Mouse (Mus musculus): ENCODE measurements at regions not wholly inside any gene's neighbourhood (a gene's known extent, or its start where the extent isn't known, plus 50 kb on each side); places are given as distances from the start of the nearest gene placed in this dataset.
A peak's percentile ranks its signal among the peaks of the same experiment; 100 is the strongest.

- Histone ChIP-seq H3K36me3 (no peaks in the 10 kb centered on the region), H3K9ac (no peak overlapping the region), H3K4me1 (peaks cover 11% of the 10 kb centered on the region; the same call in 1 of the 2 replicates), H3K4me3 (no peak overlapping the region), H3K27me3 (no peaks in the 10 kb centered on the region), H3K9me3 (no peaks in the 10 kb centered on the region), H3K27ac (no peak overlapping the region), H3K4me2 (replicated peaks) (no peak overlapping the region)
- no peak for ATAC-seq (ENCODE audit: insufficient number of reproducible peaks, insufficient read depth, low FRiP score, low TSS enrichment)
- WGBS: 61% methylated on average over 3 of the region's 3 CpGs
Observed at GRCm38 (mm10) chr10:83970501-83970900, 247.8 kb downstream of the 1500009L16Rik start.

- H3K4me1 ChIP-seq: peaks cover 11% of the 10 kb centered on the region; the same call in 1 of the 2 replicates
- H3K9me3 ChIP-seq: no peaks in the 10 kb centered on the region
- no peak overlapping the region for H3K9ac ChIP-seq
- H3K27ac ChIP-seq: no peak overlapping the region
- no peaks in the 10 kb centered on the region for H3K27me3 ChIP-seq
- no peak for ATAC-seq (ENCODE audit: insufficient number of reproducible peaks, insufficient read depth, low FRiP score, low TSS enrichment)
- H3K4me2 ChIP-seq (replicated peaks): no peak overlapping the region
- no peak overlapping the region for H3K4me3 ChIP-seq
- 63% methylated on average over 6 of the region's 6 CpGs for WGBS
- H3K36me3 ChIP-seq: no peaks in the 10 kb centered on the region
Observed at GRCm38 (mm10) chr10:83974548-83974947, 251.9 kb downstream of the 1500009L16Rik start.

GRCm38 (mm10) chr10:83976548-83976947 lies 253.9 kb downstream of the 1500009L16Rik start:
- peak; percentile 41; the same call in 1 of the 2 replicates for ATAC-seq (ENCODE audit: insufficient number of reproducible peaks, insufficient read depth, low FRiP score, low TSS enrichment)
- peaks cover 4% of the 10 kb centered on the region; the same call in 1 of the 2 replicates for H3K4me1 ChIP-seq
- no peak overlapping the region for H3K27ac ChIP-seq
- WGBS: 52% methylated on average over 3 of the region's 3 CpGs
- H3K9me3 ChIP-seq: no peaks in the 10 kb centered on the region
- H3K4me3 ChIP-seq: no peak overlapping the region
- no peaks in the 10 kb centered on the region for H3K27me3 ChIP-seq
- H3K4me2 ChIP-seq (replicated peaks): no peak overlapping the region
- no peaks in the 10 kb centered on the region for H3K36me3 ChIP-seq
- no peak overlapping the region for H3K9ac ChIP-seq

GRCm38 (mm10) chr10:83979930-83980329 lies 257.3 kb downstream of the 1500009L16Rik start:
- H3K27me3 ChIP-seq: no peaks in the 10 kb centered on the region
- no peak overlapping the region for H3K4me3 ChIP-seq
- H3K4me2 ChIP-seq (replicated peaks): no peak overlapping the region
- 54% methylated on average over 2 of the region's 2 CpGs for WGBS
- H3K9me3 ChIP-seq: no peaks in the 10 kb centered on the region
- no peaks in the 10 kb centered on the region for H3K4me1 ChIP-seq
- ATAC-seq (ENCODE audit: insufficient number of reproducible peaks, insufficient read depth, low FRiP score, low TSS enrichment): no peak
- no peak overlapping the region for H3K9ac ChIP-seq
- H3K36me3 ChIP-seq: no peaks in the 10 kb centered on the region
- H3K27ac ChIP-seq: no peak overlapping the region

GRCm38 (mm10) chr10:83984697-83985415 lies 262.2 kb downstream of the 1500009L16Rik start:
- ATAC-seq (ENCODE audit: insufficient number of reproducible peaks, insufficient read depth, low FRiP score, low TSS enrichment): no peak
- H3K4me3 ChIP-seq: no peak overlapping the region
- H3K4me2 ChIP-seq (replicated peaks): no peak overlapping the region
- H3K9me3 ChIP-seq: no peaks in the 10 kb centered on the region
- no peaks in the 10 kb centered on the region for H3K36me3 ChIP-seq
- no peaks in the 10 kb centered on the region for H3K27me3 ChIP-seq
- no peak overlapping the region for H3K9ac ChIP-seq
- no peaks in the 10 kb centered on the region for H3K4me1 ChIP-seq
- no peak overlapping the region for H3K27ac ChIP-seq
- 62% methylated on average over 12 of the region's 12 CpGs for WGBS

GRCm38 (mm10) chr10:83992577-83993305 lies 270.1 kb downstream of the 1500009L16Rik start:
- Histone ChIP-seq H3K27ac (no peak overlapping the region), H3K4me2 (replicated peaks) (no peak overlapping the region), H3K27me3 (no peaks in the 10 kb centered on the region), H3K9ac (no peak overlapping the region), H3K4me3 (no peak overlapping the region), H3K36me3 (no peaks in the 10 kb centered on the region), H3K4me1 (peaks cover 11% of the 10 kb centered on the region), H3K9me3 (no peaks in the 10 kb centered on the region)
- ATAC-seq (ENCODE audit: insufficient number of reproducible peaks, insufficient read depth, low FRiP score, low TSS enrichment): no peak
- WGBS: 68% methylated on average over 11 of the region's 11 CpGs

GRCm38 (mm10) chr10:83995026-83995600 lies 272.4 kb downstream of the 1500009L16Rik start:
- Histone ChIP-seq H3K27me3 (no peaks in the 10 kb centered on the region), H3K4me1 (peaks cover 11% of the 10 kb centered on the region), H3K27ac (peak overlapping the region; percentile 84), H3K4me2 (replicated peaks) (no peak overlapping the region), H3K9me3 (no peaks in the 10 kb centered on the region), H3K36me3 (no peaks in the 10 kb centered on the region), H3K9ac (no peak overlapping the region), H3K4me3 (no peak overlapping the region)
- ATAC-seq (ENCODE audit: insufficient number of reproducible peaks, insufficient read depth, low FRiP score, low TSS enrichment): 0 out of 2 replicates have a peak, but pooled peaks have one; percentile 15
- 27% methylated on average over 6 of the region's 6 CpGs for WGBS

GRCm38 (mm10) chr10:83995913-83996312 lies 273.2 kb downstream of the 1500009L16Rik start:
- Histone ChIP-seq H3K27ac (peak overlapping the region; percentile 84), H3K27me3 (no peaks in the 10 kb centered on the region)
- 36% methylated on average over 4 of the region's 4 CpGs for WGBS

GRCm38 (mm10) chr10:83996489-83996888 lies 273.8 kb downstream of the 1500009L16Rik start:
- Histone ChIP-seq H3K9me3 (no peaks in the 10 kb centered on the region), H3K4me1 (peaks cover 23% of the 10 kb centered on the region)
- 93% methylated on average over 2 of the region's 2 CpGs for WGBS

More at GRCm38 (mm10) chr10:83995913-83996312, 273.2 kb downstream of the 1500009L16Rik start:
- Histone ChIP-seq H3K9ac (no peak overlapping the region), H3K4me2 (replicated peaks) (no peak overlapping the region), H3K9me3 (no peaks in the 10 kb centered on the region), H3K4me1 (peaks cover 17% of the 10 kb centered on the region), H3K36me3 (no peaks in the 10 kb centered on the region), H3K4me3 (no peak overlapping the region)
- ATAC-seq (ENCODE audit: insufficient number of reproducible peaks, insufficient read depth, low FRiP score, low TSS enrichment): no peak

GRCm38 (mm10) chr10:84000436-84001208 lies 278.0 kb downstream of the 1500009L16Rik start:
- no peak overlapping the region for H3K4me3 ChIP-seq
- H3K9ac ChIP-seq: no peak overlapping the region
- 43% methylated on average over 7 of the region's 7 CpGs for WGBS
- H3K27me3 ChIP-seq: no peaks in the 10 kb centered on the region
- H3K36me3 ChIP-seq: no peaks in the 10 kb centered on the region
- H3K9me3 ChIP-seq: no peaks in the 10 kb centered on the region
- peaks cover 28% of the 10 kb centered on the region for H3K4me1 ChIP-seq
- H3K27ac ChIP-seq: no peak overlapping the region
- no peak overlapping the region for H3K4me2 ChIP-seq (replicated peaks)
- ATAC-seq (ENCODE audit: insufficient number of reproducible peaks, insufficient read depth, low FRiP score, low TSS enrichment): no peak

More at GRCm38 (mm10) chr10:83996489-83996888, 273.8 kb downstream of the 1500009L16Rik start:
- H3K4me3 ChIP-seq: no peak overlapping the region
- no peaks in the 10 kb centered on the region for H3K36me3 ChIP-seq
- H3K4me2 ChIP-seq (replicated peaks): no peak overlapping the region
- ATAC-seq (ENCODE audit: insufficient number of reproducible peaks, insufficient read depth, low FRiP score, low TSS enrichment): no peak
- no peak overlapping the region for H3K27ac ChIP-seq
- no peak overlapping the region for H3K9ac ChIP-seq
- H3K27me3 ChIP-seq: no peaks in the 10 kb centered on the region

- WGBS: 61% methylated on average over 2 of the region's 2 CpGs
- Histone ChIP-seq H3K4me1 (peaks cover 23% of the 10 kb centered on the region), H3K9ac (no peak overlapping the region), H3K9me3 (no peaks in the 10 kb centered on the region), H3K27me3 (no peaks in the 10 kb centered on the region), H3K36me3 (no peaks in the 10 kb centered on the region), H3K4me3 (no peak overlapping the region), H3K27ac (no peak overlapping the region), H3K4me2 (replicated peaks) (no peak overlapping the region)
- no peak for ATAC-seq (ENCODE audit: insufficient number of reproducible peaks, insufficient read depth, low FRiP score, low TSS enrichment)
Observed at GRCm38 (mm10) chr10:84002744-84003143, 280.1 kb downstream of the 1500009L16Rik start.
